7 mouse cellular contexts compared by ENCODE assay signal in genomic region chr8:123807024-123807431, GRCm38 (mm10). TPM values are rescaled to one million over a fixed set of nuclear protein-coding genes. Genes with fewer than 3 reads are reported as not detected.
DNase-seq lines count a peak whose midpoint lies in the region; ATAC-seq lines count a peak whose summit lies in the region.

No protein-coding gene starts in this region.

- no peaks in the 10 kb centered on the region for H3K36me3 ChIP-seq in hindbrain, embryonic 11.5 days (ENCODE audit: control insufficient read depth, insufficient read depth, low read length)
- H3K36me3 ChIP-seq in limb, embryonic 13.5 days = no peaks in the 10 kb centered on the region

- H3K4me3 ChIP-seq in hindbrain, embryonic 11.5 days (ENCODE audit: low read depth, low read length) = peak overlapping the region; percentile 81
- peak overlapping the region; percentile 87 for H3K4me3 ChIP-seq in limb, embryonic 13.5 days

- no peak overlapping the region for H3K27ac ChIP-seq in hindbrain, embryonic 11.5 days (ENCODE audit: low read depth, low read length)
- H3K27ac ChIP-seq in limb, embryonic 13.5 days = no peak overlapping the region

- H3K9ac ChIP-seq in hindbrain, embryonic 11.5 days (ENCODE audit: low read depth, low read length) = peak overlapping the region; percentile 1; the same call in 1 of the 2 replicates
- H3K9ac ChIP-seq in limb, embryonic 13.5 days = peak overlapping the region; percentile 90

- no peaks in the 10 kb centered on the region for H3K9me3 ChIP-seq in hindbrain, embryonic 11.5 days (ENCODE audit: control insufficient read depth, low read length)
- H3K9me3 ChIP-seq in limb, embryonic 13.5 days = no peaks in the 10 kb centered on the region

- peak; percentile 75 for DNase-seq in MN1 (ENCODE audit: low spot score)
- DNase-seq in embryo, embryonic 10.5 days (ENCODE audit: low spot score) = peak; percentile 58
- DNase-seq in hindbrain, embryonic 11.5 days (ENCODE audit: low spot score) = peak; percentile 43
- no peak for DNase-seq in right cerebral cortex, adult 2 months (ENCODE audit: low spot score in 2 of 2)
- no peak for DNase-seq in layer of hippocampus, adult 8-10 months (ENCODE audit: low spot score in 2 of 2)

- H3K27me3 ChIP-seq in hindbrain, embryonic 11.5 days (ENCODE audit: control insufficient read depth, insufficient read depth, low read length) = no peaks in the 10 kb centered on the region
- H3K27me3 ChIP-seq in limb, embryonic 13.5 days = no peaks in the 10 kb centered on the region

- 7% methylated on average over 14 of the region's 14 CpGs for WGBS in hindbrain, embryonic 11.5 days
- WGBS in limb, embryonic 13.5 days = 14% methylated on average over 14 of the region's 14 CpGs

- peaks cover 6% of the 10 kb centered on the region for H3K4me1 ChIP-seq in hindbrain, embryonic 11.5 days (replicated peaks; ENCODE audit: control insufficient read depth, insufficient read depth, low read length)
- H3K4me1 ChIP-seq in limb, embryonic 13.5 days = peaks cover 27% of the 10 kb centered on the region

- H3K4me2 ChIP-seq in hindbrain, embryonic 11.5 days (replicated peaks; ENCODE audit: low read depth, low read length) = peak overlapping the region; percentile 71
- H3K4me2 ChIP-seq in limb, embryonic 13.5 days (replicated peaks) = peak overlapping the region; percentile 91

- ATAC-seq in hindbrain, embryonic 11.5 days (ENCODE audit: low FRiP score) = peak; percentile 28
- ATAC-seq in limb, embryonic 13.5 days (ENCODE audit: low FRiP score, low read depth) = no peak
- ATAC-seq in monocyte, adult 5-6 weeks (replicated peaks; ENCODE audit: insufficient number of reproducible peaks, low FRiP score, low TSS enrichment, poor library complexity, severe bottlenecking) = peak; percentile 31; the same call in 1 of the 2 replicates

RNA-seq across cellular contexts. Expression of gene Rab4a, which starts 1.2 kb away (rescaled TPM):
- 64.3 and 68.7 TPM in 2 replicates for polyA plus RNA-seq in hindbrain, embryonic 11.5 days (2014; fragmentation: Nextera tagmentation; extraction: Ambion mirVana)
- 47.5 and 49.9 TPM in 2 replicates for polyA plus RNA-seq in limb, embryonic 13.5 days (2015; fragmentation: Nextera tagmentation; extraction: Ambion mirVana)
- total RNA-seq in monocyte, adult 5-6 weeks (2017) = 0.68 to 0.86 TPM (median 0.75 TPM) in 3 replicates
- 10 to 100 TPM; 42.9 to 44.6 (median 43.4) TPM for total RNA-seq in layer of hippocampus, adult 8-10 months (2022)

RNA-seq across cellular contexts. Expression of gene Ccsap, which starts 53.0 kb away (rescaled TPM):
- 6.8 and 7.1 TPM in 2 replicates for polyA plus RNA-seq in hindbrain, embryonic 11.5 days (2014; fragmentation: Nextera tagmentation; extraction: Ambion mirVana)
- 3.1 and 3.6 TPM in 2 replicates for polyA plus RNA-seq in limb, embryonic 13.5 days (2015; fragmentation: Nextera tagmentation; extraction: Ambion mirVana)
- 3.1 to 8.9 TPM (median 6.7 TPM) in 3 replicates for total RNA-seq in monocyte, adult 5-6 weeks (2017)
- total RNA-seq in layer of hippocampus, adult 8-10 months (2022) = 10 to 100 TPM; 52.3 to 55.6 (median 53.4) TPM

Comparison
In these comparisons a context has a peak if more than half of its experiments do, and no peak if none do; other contexts are left out.
1. DNase-seq: peak in MN1 (single experiment), embryo, embryonic 10.5 days (single experiment) and hindbrain, embryonic 11.5 days (single experiment); none in right cerebral cortex, adult 2 months (0 of 2) and layer of hippocampus, adult 8-10 months (0 of 2).
2. RNA of gene Rab4a, which starts 1.2 kb away (total RNA-seq): 42.9 to 44.6 TPM in layer of hippocampus, adult 8-10 months; 0.68 to 0.86 TPM in monocyte, adult 5-6 weeks; every median in the first group is over 10 times any median in the second.